Comparison of ENCODE assay signal across 8 mouse cellular contexts in the genomic region with DNA sequence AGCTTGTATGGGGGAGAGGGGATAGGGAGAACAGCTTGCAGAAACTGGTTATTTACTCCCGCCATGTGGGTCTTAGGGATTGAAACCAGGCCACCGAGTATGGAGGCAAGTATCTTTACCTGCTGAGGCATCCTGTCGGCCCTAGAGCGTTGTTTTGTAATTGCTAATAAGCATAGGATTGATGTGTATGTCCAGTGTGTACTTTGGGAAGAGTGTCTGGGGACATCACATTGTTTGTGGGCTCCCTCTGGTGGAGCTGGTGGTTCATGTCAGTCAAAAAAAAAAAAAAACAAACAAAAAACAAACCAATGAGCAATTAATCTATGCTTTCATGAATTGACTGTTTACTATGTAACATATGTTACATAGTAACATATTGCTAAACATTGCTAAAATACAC. TPM values are rescaled to one million over a fixed set of nuclear protein-coding genes. Genes with fewer than 3 reads are reported as not detected.
DNase-seq lines count a peak whose midpoint lies in the region; ATAC-seq lines count a peak whose summit lies in the region.

No protein-coding gene starts in this region.

- no peak overlapping the region for H3K27ac ChIP-seq in hindbrain, embryonic 11.5 days (ENCODE audit: low read depth, low read length)
- no peak overlapping the region for H3K27ac ChIP-seq in hindbrain, embryonic 10.5 days

- WGBS in hindbrain, embryonic 11.5 days, result 47% methylated on average over 4 of the region's 4 CpGs
- WGBS in hindbrain, embryonic 10.5 days, result 57% methylated on average over 4 of the region's 4 CpGs

- DNase-seq in hindbrain, embryonic 11.5 days (ENCODE audit: low spot score), result peak; percentile 49
- no peak for DNase-seq in hindbrain, embryonic 10.5 days (ENCODE audit: low spot score)
- peak; percentile 9 for DNase-seq in thymus, postnatal 0 days (ENCODE audit: low spot score)
- DNase-seq in thymus, postnatal 25 days, result no peak
- DNase-seq in c-Kit-positive CD71-positive TER-119-positive erythroid progenitor cells, embryonic 14.5 days (ENCODE audit: low spot score), result peak; percentile 27
- peak; percentile 26 for DNase-seq in mesoderm, embryonic 11.5 days (ENCODE audit: low read depth, low spot score)
- no peak for DNase-seq in urinary bladder, postnatal 10 days (ENCODE audit: low spot score)
- no peak for DNase-seq in gastrocnemius, postnatal 4 days (ENCODE audit: low spot score in 2 of 2)

- H3K36me3 ChIP-seq in hindbrain, embryonic 11.5 days (ENCODE audit: control insufficient read depth, insufficient read depth, low read length), result no peaks in the 10 kb centered on the region
- H3K36me3 ChIP-seq in hindbrain, embryonic 10.5 days, result peaks cover 1% of the 10 kb centered on the region; the same call in 1 of the 2 replicates

- ATAC-seq in hindbrain, embryonic 11.5 days (ENCODE audit: low FRiP score), result no peak

- H3K4me3 ChIP-seq in hindbrain, embryonic 11.5 days (ENCODE audit: low read depth, low read length), result no peak overlapping the region
- no peak overlapping the region for H3K4me3 ChIP-seq in hindbrain, embryonic 10.5 days

- no peaks in the 10 kb centered on the region for H3K9me3 ChIP-seq in hindbrain, embryonic 11.5 days (ENCODE audit: control insufficient read depth, low read length)
- H3K9me3 ChIP-seq in hindbrain, embryonic 10.5 days, result no peaks in the 10 kb centered on the region

- H3K9ac ChIP-seq in hindbrain, embryonic 11.5 days (ENCODE audit: low read depth, low read length), result no peak overlapping the region

- 0 out of 2 replicates have a peak, but pooled peaks cover 2% of the 10 kb centered on the region for H3K4me1 ChIP-seq in hindbrain, embryonic 11.5 days (replicated peaks; ENCODE audit: control insufficient read depth, insufficient read depth, low read length)
- peaks cover 16% of the 10 kb centered on the region for H3K4me1 ChIP-seq in hindbrain, embryonic 10.5 days (replicated peaks)

- no peaks in the 10 kb centered on the region for H3K27me3 ChIP-seq in hindbrain, embryonic 11.5 days (ENCODE audit: control insufficient read depth, insufficient read depth, low read length)
- no peaks in the 10 kb centered on the region for H3K27me3 ChIP-seq in hindbrain, embryonic 10.5 days (ENCODE audit: insufficient read depth, poor library complexity, severe bottlenecking)

- no peak overlapping the region for H3K4me2 ChIP-seq in hindbrain, embryonic 11.5 days (replicated peaks; ENCODE audit: low read depth, low read length)

RNA-seq across cellular contexts. Expression of gene Eya3, which starts 2.2 kb away (rescaled TPM):
- polyA plus RNA-seq in hindbrain, embryonic 11.5 days (2014; fragmentation: Nextera tagmentation; extraction: Ambion mirVana), result 21.9 and 34.1 TPM in 2 replicates
- 24.2 and 33.0 TPM in 2 replicates for polyA plus RNA-seq in hindbrain, embryonic 10.5 days (2016; fragmentation: Nextera tagmentation; extraction: Ambion mirVana)
- polyA plus RNA-seq in thymus, postnatal 0 days (2015; fragmentation: Nextera tagmentation; extraction: Ambion mirVana), result 20.6 and 26.8 TPM in 2 replicates
- total RNA-seq in gastrocnemius, postnatal 4 days (2021), result 10 to 100 TPM; 22.2 to 23.6 TPM

Comparison
In these comparisons a context has a peak if more than half of its experiments do, and no peak if none do; other contexts are left out.
1. DNase-seq: peak in hindbrain, embryonic 11.5 days (single experiment), thymus, postnatal 0 days (single experiment), c-Kit-positive CD71-positive TER-119-positive erythroid progenitor cells, embryonic 14.5 days (single experiment) and mesoderm, embryonic 11.5 days (single experiment); none in hindbrain, embryonic 10.5 days (single experiment), thymus, postnatal 25 days (single experiment), urinary bladder, postnatal 10 days (single experiment) and gastrocnemius, postnatal 4 days (0 of 2).